Mouse (Mus musculus): ENCODE measurements around the gene Sash3. TPM values are rescaled to one million over a fixed set of nuclear protein-coding genes. Genes with fewer than 3 reads are reported as not detected.
"Not testable (repeated sequence)": the region's sequence is repeated elsewhere in the genome, so short reads cannot be mapped to it uniquely, and the experiment has no call there.

Sash3 gene
- polyA plus RNA-seq, 2 experiments from 2014 or later: 332 to 499 TPM

DNA sequence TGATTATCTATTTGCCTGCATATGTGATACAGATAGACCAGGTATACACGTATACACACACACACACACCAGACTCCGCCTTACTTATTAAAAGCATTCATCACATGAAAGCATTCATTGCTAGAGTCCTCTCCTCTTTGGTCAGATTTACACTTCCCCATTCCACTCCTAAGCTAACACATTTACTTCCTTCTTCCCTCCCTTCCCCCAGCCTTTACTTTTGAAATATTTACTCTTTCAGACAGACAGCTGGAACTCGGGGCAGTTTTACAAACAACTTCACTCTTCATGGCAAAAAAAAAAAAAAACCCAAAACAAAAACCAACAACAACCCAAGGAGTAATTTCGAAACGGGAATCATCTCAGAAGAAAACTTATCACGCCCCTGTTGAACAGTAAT, 58.2 kb downstream of the Sash3 start:
- ATAC-seq: no peak

DNA sequence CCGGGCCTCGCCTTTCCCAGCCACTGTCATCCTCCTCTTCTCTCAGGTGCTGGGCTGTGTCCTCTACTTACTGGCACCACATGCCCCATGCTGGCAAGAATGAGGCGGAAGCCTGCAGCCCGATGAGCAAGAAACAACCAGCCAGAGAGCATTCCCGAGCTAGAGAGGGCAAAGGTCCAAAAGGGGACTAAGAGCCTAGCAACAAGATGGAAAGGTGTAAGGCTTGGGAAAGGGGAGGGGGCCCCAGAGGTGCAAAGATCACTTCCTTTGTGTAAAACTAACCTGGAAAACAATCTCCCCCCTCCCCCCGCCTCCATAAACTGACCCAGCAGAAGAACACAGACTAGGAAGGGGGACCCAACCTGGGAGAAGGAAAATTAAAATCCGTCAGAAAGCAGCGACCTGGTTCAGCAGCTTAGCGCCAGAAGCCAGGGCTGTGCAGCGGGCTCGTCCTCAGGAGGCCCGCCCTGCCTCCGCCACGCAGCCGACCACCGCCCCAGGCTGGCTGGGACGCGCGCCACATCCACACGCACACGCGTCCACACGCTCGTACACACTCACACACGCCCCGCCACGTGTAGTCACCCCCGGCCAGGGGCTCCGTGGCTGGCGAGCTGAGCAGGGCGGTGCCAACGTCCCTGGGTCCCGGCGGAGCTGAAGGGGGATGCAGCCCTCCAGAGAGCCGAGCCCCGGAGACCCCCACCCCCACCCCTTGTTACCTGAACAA, 61.7 kb downstream of the Sash3 start:
- ATAC-seq: peak; percentile 35

DNA sequence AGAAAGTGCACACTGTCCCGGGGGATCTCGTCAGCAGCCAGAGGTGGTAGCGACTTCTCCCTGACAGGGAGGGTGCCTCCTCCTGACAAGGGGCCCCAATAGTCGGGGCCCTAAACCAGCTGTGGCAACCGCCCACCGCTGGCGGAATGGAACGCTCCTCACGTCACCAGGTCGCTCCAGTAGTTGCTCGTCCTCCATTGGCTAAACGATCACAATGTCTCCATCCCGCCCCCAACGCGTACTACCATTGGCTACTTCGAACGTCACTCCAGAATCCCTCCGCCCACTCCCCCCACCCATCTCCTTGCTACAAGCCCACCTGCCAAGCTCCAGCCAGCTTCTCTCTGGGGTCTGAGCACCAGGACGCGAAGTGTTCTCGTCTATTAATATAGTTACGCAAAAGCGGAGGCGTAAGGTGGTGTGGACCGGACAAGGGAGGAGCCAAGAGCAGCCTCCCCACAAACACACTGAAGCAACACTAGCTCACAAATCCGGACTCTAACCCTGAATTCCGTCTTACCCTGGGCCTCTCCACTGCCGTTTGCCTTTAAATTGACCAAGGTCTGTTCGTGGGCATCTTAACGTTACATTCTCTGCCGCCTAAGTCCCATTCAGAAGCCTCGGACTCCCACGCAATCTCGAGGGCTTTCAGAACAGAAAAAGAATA, 62.4 kb downstream of the Sash3 start, which contains the start of gene Zdhhc9:
Zdhhc9 (minus strand) TSS at position 360 of the 667 bp plus-strand sequence.
- peak; percentile 98 for ATAC-seq

DNA sequence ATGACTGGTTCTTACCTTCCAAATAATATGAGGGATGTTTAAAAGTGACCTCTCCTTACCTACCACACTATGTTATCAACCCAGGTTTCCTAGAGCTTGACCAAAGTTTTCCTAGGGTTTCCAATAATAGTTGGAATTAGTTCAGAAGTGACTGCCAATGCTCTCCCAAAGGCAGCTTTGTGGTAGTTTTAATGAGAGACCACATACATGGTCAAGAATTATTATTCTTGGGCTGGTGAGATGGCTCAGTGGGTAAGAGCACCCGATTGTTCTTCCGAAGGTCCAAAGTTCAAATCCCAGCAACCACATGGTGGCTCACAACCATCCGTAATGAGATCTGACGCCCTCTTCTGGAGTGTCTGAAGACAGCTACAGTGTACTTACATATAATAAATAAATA, 63.5 kb downstream of the Sash3 start:
- ATAC-seq: not testable (repeated sequence)

Other genes with a start within 250 kb of the Sash3 start
- gene Ocrl, start 234.0 kb upstream of the Sash3 start, polyA plus RNA-seq (2017; shearing (Covaris generic)): 1 to 10 TPM; 7.0 to 8.4 TPM
- under 1 TPM; 0.30 to 0.37 TPM for gene Apln, start 111.6 kb upstream of the Sash3 start, polyA plus RNA-seq (2017; shearing (Covaris generic))
- under 1 TPM in 1 of 2 experiments, not detected in 1; 0.59 TPM for gene Xpnpep2, start 37.7 kb upstream of the Sash3 start, polyA plus RNA-seq (2017; shearing (Covaris generic))
- gene Zdhhc9, start 62.4 kb downstream of the Sash3 start, polyA plus RNA-seq (2017; shearing (Covaris generic)): 1 to 10 TPM; 1.7 to 3.0 TPM
- gene Utp14a, start 110.4 kb downstream of the Sash3 start, polyA plus RNA-seq (2017; shearing (Covaris generic)): 10 to 100 TPM; 32.1 to 33.6 TPM
- gene Bcorl1, start 194.9 kb downstream of the Sash3 start, polyA plus RNA-seq (2017; shearing (Covaris generic)): 1 to 10 TPM; 2.3 to 2.7 TPM